Mouse (Mus musculus) embryonic facial prominence, embryonic 11.5 days (tissue): Measurements from ENCODE around the gene Grik3. TPM values are rescaled to one million over a fixed set of nuclear protein-coding genes. Genes with fewer than 3 reads are reported as not detected.

Experiments used
- ATAC-seq: fragments of 200-750 bp; cut with Nextera tagmentation; replicated peaks from 2 replicates; pipeline ENCODE4 v1.8.0; 2017; ENCODE audit warnings: low read depth; ENCODE audit not compliant: insufficient number of reproducible peaks, low FRiP score, low TSS enrichment
- DNase-seq: peaks from one replicate; pipeline ENCODE4 v3.0.0-alpha.2; 2015; ENCODE audit warnings: low spot score
- H3K27ac ChIP-seq: fragments of 300-500 bp; sonication (generic); replicated peaks from 2 replicates; pipeline ENCODE4 v1.5.1; 2014; ENCODE audit warnings: mild to moderate bottlenecking, low read depth, low read length, control low read depth
- H3K27me3 ChIP-seq: fragments of 300-500 bp; sonication (generic); 2 replicates; pipeline ENCODE4 v1.6.1; 2014; ENCODE audit warnings: mild to moderate bottlenecking, low read length, moderate library complexity, mixed read lengths; ENCODE audit not compliant: control insufficient read depth, insufficient read depth
- H3K36me3 ChIP-seq: fragments of 300-500 bp; sonication (generic); replicated peaks from 2 replicates; pipeline ENCODE4 v1.6.1; 2014; ENCODE audit warnings: low read depth, mild to moderate bottlenecking, low read length, moderate library complexity, mixed read lengths; ENCODE audit not compliant: control insufficient read depth, insufficient read depth
- H3K4me1 ChIP-seq: fragments of 300-500 bp; sonication (generic); 2 replicates; pipeline ENCODE4 v1.6.1; 2014; ENCODE audit warnings: low read length, mixed read lengths; ENCODE audit not compliant: control insufficient read depth, insufficient read depth
- H3K4me2 ChIP-seq: fragments of 300-500 bp; sonication (generic); 2 replicates; pipeline ENCODE4 v1.6.1; 2014; ENCODE audit warnings: low read depth, mild to moderate bottlenecking, control low read depth, low read length, moderate library complexity
- H3K4me3 ChIP-seq: fragments of 300-500 bp; sonication (generic); 2 replicates; pipeline ENCODE4 v1.5.1; 2014; ENCODE audit warnings: low read depth, low read length, control low read depth
- H3K9ac ChIP-seq: fragments of 300-500 bp; sonication (generic); replicated peaks from 2 replicates; pipeline ENCODE4 v1.6.1; 2014; ENCODE audit warnings: mild to moderate bottlenecking, control low read depth, low read length
- H3K9me3 ChIP-seq: fragments of 300-500 bp; sonication (generic); replicated peaks from 2 replicates; pipeline ENCODE4 v1.6.1; 2016; ENCODE audit warnings: mild to moderate bottlenecking, low read length, inconsistent platforms, mixed read lengths; ENCODE audit not compliant: control insufficient read depth
- WGBS: fragments of 180-500 bp; shearing (Covaris S2); extraction: QIAGEN DNeasy Blood & Tissue Kit; methylation state at CpG from one replicate; pipeline ENCODE4 v1.1.7; 2014; 5-methylcytosine and 5-hydroxymethylcytosine counted together
- polyA plus RNA-seq: library from polyadenylated mRNA; unstranded; fragments of >200 nt; fragmentation: Nextera tagmentation; extraction: Ambion mirVana; gene quantifications from 2 replicates; pipeline ENCODE4 v1.2.1, GENCODE M21; 2014

Gene Grik3
- polyA plus RNA-seq, 1 experiment from 2014 or later = 0.45 TPM

DNA sequence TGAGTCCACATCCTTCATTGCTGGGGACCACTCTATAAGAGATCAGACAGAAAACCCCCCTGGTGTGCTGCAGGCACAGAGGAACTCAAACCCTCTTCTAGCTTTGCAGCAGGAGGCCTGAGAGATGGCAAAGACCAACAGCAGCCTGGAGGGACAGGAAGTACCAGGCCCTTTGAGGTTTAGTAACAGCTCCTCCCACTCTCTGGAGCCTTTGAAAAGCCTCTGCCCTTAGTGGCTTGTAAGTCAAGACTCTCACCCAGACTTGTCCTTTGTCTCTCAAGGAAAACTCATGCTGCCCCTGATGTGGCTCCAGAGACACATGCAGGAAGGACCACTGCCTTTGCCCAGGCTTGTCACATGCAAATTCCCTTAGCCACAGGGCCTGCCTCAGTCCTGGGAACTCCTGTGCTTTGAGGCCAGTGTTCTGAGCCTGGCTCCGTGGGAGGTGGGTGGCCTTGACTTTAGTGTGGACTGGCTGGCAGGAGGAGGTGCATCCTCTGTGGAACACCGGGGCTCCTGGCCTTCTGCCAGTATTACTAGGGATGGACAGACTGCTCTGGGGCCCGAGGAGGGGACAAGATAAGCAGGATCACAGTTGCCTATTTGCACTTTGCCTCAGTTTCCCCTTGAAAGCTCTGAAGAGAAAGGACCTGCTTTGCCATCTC lies 47.9 kb downstream of the Grik3 start:
- no peaks in the 10 kb centered on the region; the same call in 1 of the 2 replicates for H3K27me3 ChIP-seq
- no peak overlapping the region for H3K27ac ChIP-seq
- H3K9me3 ChIP-seq = no peaks in the 10 kb centered on the region
- WGBS = 28% methylated on average over 3 of the region's 3 CpGs
- no peak overlapping the region for H3K9ac ChIP-seq
- H3K4me3 ChIP-seq = no peak overlapping the region
- no peak overlapping the region for H3K4me2 ChIP-seq
- DNase-seq (no peak), ATAC-seq (no peak)
- 0 out of 2 replicates have a peak, but pooled peaks cover 2% of the 10 kb centered on the region for H3K4me1 ChIP-seq
- H3K36me3 ChIP-seq = no peaks in the 10 kb centered on the region

DNA sequence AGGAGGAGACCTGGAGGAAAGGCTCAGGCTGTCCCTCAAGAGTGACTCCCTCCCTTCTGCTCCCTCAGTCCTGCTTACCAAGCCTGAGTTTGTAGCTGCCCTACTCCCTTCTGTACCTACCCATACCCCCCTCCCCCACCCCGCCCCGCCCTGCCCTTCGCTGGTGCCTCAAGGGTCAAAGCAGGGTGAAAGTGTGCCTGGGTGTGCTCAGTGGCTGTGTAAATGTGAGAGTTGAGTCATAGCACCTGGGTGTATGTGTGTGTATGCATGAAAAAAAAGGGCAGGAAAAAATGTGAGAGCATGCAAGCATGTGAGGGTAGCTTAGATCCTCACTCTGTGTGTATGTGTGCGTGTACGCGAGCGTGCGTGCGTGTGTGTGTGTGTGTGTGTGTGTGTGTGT lies 49.1 kb downstream of the Grik3 start:
- Histone ChIP-seq H3K9me3 (no peaks in the 10 kb centered on the region), H3K4me2 (no peak overlapping the region), H3K4me3 (no peak overlapping the region), H3K4me1 (no peaks in the 10 kb centered on the region), H3K36me3 (no peaks in the 10 kb centered on the region), H3K27ac (no peak overlapping the region), H3K9ac (no peak overlapping the region), H3K27me3 (no peaks in the 10 kb centered on the region)
- WGBS = 81% methylated on average over 9 of the region's 9 CpGs
- ATAC-seq (no peak), DNase-seq (no peak)

DNA sequence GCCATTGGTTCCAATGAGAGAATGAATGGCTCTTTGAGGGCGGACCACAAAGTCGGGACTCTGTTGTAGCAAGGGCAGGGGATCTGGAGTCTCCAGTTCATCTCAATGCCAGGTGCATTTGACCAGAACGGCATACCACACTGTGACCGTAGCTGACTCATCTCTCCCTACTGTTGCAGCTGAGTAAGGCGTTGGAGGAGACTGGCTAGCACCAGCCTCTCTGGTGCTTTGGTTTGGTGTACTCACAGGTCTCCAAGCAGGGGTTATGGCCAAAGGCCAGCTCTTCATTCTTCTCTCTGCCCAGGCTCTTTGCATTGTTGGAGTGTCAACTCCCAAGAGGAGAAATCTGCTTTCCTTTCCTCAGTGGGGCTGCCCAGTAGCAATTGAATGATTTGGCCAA lies 52.7 kb downstream of the Grik3 start:
- Histone ChIP-seq H3K4me2 (no peak overlapping the region), H3K36me3 (no peaks in the 10 kb centered on the region), H3K27me3 (no peaks in the 10 kb centered on the region), H3K4me1 (no peaks in the 10 kb centered on the region), H3K9ac (no peak overlapping the region), H3K4me3 (no peak overlapping the region), H3K9me3 (no peaks in the 10 kb centered on the region), H3K27ac (no peak overlapping the region)
- no peak for DNase-seq
- 89% methylated on average over 5 of the region's 5 CpGs for WGBS
- ATAC-seq = no peak

DNA sequence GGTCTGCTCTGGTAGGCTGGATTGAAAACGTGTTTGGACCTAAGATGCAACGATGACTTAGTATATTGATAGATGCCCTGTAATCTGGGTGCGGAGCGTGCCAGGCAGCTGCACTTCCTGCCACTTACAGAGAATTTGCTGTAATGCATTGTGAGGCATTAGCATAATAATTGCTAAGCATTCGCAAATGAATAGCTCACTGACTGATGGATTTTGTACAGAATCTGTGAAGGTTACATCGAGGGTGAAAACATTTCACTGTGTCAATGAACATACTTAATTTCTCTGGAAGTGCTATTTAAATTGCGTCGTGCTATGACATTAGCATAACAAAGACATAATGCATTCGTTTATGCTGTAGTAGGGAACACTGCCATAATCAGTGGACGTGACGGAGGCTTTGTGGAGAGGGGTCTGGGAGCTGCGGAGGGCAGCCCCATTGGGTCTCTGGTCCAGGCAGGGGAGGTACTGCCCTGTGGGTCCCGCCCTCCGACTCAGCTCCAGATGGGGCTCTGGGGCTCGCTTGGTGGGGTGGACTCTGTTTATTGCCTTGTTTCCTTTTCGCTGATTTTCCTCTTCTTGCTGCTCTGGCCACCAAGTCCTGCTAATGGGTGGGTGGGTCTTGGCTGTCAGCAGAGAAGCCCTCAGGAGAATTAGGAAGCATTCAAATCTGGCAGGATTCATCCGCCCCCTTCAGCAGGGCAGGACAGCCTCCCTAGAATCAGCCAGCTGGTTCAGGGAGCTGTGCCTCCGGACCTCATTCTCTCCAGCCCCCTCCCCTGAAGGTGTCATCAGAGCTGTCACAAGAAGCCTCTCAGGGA lies 54.7 kb downstream of the Grik3 start:
- WGBS = 31% methylated on average over 18 of the region's 18 CpGs
- Histone ChIP-seq H3K36me3 (no peaks in the 10 kb centered on the region), H3K9me3 (no peaks in the 10 kb centered on the region), H3K27me3 (no peaks in the 10 kb centered on the region), H3K4me3 (no peak overlapping the region), H3K4me1 (no peaks in the 10 kb centered on the region), H3K9ac (no peak overlapping the region), H3K27ac (no peak overlapping the region), H3K4me2 (no peak overlapping the region)
- ATAC-seq (peak; percentile 88), DNase-seq (peak; percentile 19)

DNA sequence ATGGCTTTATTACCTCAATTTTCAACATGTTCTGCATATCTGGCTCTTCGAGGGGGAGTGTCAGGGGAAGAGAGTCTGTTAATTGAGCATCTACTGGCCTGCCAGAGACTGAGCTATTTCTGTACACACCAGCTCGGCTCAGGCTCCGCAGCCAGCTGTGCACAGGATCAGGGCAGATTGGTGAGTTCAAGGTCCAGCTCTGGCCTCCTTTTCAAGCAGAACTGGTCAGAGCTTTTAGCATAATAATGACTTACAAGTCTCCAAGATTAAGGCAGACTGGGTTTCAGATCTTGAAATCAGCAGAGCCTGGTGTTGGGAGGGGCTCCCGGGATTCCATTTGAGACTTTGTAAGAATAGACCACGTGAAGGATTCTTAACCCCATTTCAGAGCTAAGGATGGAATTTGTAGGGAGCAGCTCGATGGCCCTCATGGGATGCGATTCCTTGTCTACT lies 55.3 kb downstream of the Grik3 start:
- H3K4me1 ChIP-seq = no peaks in the 10 kb centered on the region
- no peak for DNase-seq
- WGBS = 63% methylated on average over 7 of the region's 7 CpGs
- H3K27ac ChIP-seq = no peak overlapping the region
- H3K4me3 ChIP-seq = no peak overlapping the region
- H3K9ac ChIP-seq = no peak overlapping the region
- no peak for ATAC-seq
- H3K27me3 ChIP-seq = no peaks in the 10 kb centered on the region
- H3K4me2 ChIP-seq = no peak overlapping the region
- H3K9me3 ChIP-seq = no peaks in the 10 kb centered on the region
- H3K36me3 ChIP-seq = no peaks in the 10 kb centered on the region

DNA sequence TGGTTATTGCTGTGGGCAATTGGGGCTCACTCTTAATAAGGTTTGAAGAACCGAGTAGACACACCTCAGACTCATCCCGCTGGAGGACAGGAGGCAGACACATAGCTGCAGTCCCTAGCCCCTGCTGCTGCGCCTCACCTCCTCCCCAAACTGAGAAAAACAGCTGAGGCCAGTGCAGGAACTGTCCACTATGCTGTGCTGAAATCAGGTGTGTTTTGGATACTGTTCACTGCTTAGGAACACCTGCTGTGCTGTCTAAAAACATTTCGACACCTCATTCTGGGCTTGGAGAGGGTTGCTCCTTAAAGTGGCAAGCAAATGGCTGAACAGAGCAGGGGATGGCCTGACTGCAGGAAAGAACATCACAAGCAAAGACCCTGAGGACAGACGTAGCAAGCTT lies 57.7 kb downstream of the Grik3 start:
- Histone ChIP-seq H3K9ac (no peak overlapping the region), H3K27me3 (no peaks in the 10 kb centered on the region), H3K27ac (no peak overlapping the region), H3K9me3 (no peaks in the 10 kb centered on the region), H3K4me1 (no peaks in the 10 kb centered on the region), H3K4me3 (no peak overlapping the region), H3K36me3 (no peaks in the 10 kb centered on the region), H3K4me2 (no peak overlapping the region)
- 63% methylated on average over 5 of the region's 5 CpGs for WGBS
- ATAC-seq (no peak), DNase-seq (peak; percentile 12)

DNA sequence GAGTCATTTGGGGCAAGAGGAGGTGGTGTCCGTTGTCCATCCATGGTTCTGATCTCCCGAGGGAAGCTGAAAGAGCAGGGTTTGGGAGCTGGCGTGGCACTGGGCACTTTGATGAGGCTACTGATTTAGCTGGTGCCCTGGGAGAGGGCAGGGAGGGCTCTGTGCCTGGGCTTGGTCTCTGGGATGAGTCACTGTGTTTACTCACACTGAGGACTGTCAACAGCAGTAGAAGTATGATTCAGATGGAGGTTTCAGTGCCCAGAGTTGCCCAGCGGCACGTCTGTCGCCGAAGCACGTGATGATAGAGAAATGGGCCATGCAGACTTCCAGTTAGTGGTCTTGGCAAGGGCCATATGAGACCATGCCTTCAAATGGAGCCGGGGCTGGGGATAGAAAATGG lies 63.3 kb downstream of the Grik3 start:
- DNase-seq = no peak
- H3K27me3 ChIP-seq = no peaks in the 10 kb centered on the region
- no peak overlapping the region for H3K27ac ChIP-seq
- no peaks in the 10 kb centered on the region for H3K36me3 ChIP-seq
- H3K4me1 ChIP-seq = no peaks in the 10 kb centered on the region
- no peak for ATAC-seq
- no peaks in the 10 kb centered on the region for H3K9me3 ChIP-seq
- no peak overlapping the region for H3K4me3 ChIP-seq
- H3K9ac ChIP-seq = no peak overlapping the region
- WGBS = 84% methylated on average over 9 of the region's 9 CpGs
- H3K4me2 ChIP-seq = no peak overlapping the region
